Mouse (Mus musculus) bone marrow macrophage, adult 2 months (primary cell): ENCODE measurements around the gene Dnmbp. TPM values are rescaled to one million over a fixed set of nuclear protein-coding genes. Genes with fewer than 3 reads are reported as not detected.
A peak's percentile ranks its signal among the peaks of the same experiment; 100 is the strongest.

Experiments used
- H3K27ac ChIP-seq: 2 replicates; pipeline ENCODE4 v1.5.1; 2012; ENCODE audit warnings: low read depth, low read length; ENCODE audit not compliant: insufficient read depth
- H3K4me1 ChIP-seq: 2 replicates; pipeline ENCODE4 v1.6.1; 2012; ENCODE audit warnings: low read length; ENCODE audit not compliant: control insufficient read depth, insufficient read depth
- H3K4me3 ChIP-seq: 2 replicates; pipeline ENCODE4 v1.5.1; 2012; ENCODE audit warnings: mild to moderate bottlenecking, low read length, moderate library complexity; ENCODE audit not compliant: insufficient read depth
- CTCF ChIP-seq: IDR thresholded peaks from 2 replicates; pipeline ENCODE4 v1.5.1; 2012; ENCODE audit warnings: low read depth, mild to moderate bottlenecking, low read length, moderate library complexity
- POLR2A ChIP-seq: IDR thresholded peaks from 2 replicates; pipeline ENCODE4 v1.6.1; 2012; ENCODE audit warnings: mild to moderate bottlenecking, low read depth, low read length, borderline replicate concordance
- polyA plus RNA-seq: library from polyadenylated mRNA; stranded (reverse); fragments of >200 nt; gene quantifications from 2 replicates; pipeline ENCODE4 v1.2.4, GENCODE M21; 2012; ENCODE audit not compliant: missing spikeins, insufficient read depth, insufficient read length

Dnmbp gene
- polyA plus RNA-seq = 10.2 and 13.5 TPM in 2 replicates

DNA sequence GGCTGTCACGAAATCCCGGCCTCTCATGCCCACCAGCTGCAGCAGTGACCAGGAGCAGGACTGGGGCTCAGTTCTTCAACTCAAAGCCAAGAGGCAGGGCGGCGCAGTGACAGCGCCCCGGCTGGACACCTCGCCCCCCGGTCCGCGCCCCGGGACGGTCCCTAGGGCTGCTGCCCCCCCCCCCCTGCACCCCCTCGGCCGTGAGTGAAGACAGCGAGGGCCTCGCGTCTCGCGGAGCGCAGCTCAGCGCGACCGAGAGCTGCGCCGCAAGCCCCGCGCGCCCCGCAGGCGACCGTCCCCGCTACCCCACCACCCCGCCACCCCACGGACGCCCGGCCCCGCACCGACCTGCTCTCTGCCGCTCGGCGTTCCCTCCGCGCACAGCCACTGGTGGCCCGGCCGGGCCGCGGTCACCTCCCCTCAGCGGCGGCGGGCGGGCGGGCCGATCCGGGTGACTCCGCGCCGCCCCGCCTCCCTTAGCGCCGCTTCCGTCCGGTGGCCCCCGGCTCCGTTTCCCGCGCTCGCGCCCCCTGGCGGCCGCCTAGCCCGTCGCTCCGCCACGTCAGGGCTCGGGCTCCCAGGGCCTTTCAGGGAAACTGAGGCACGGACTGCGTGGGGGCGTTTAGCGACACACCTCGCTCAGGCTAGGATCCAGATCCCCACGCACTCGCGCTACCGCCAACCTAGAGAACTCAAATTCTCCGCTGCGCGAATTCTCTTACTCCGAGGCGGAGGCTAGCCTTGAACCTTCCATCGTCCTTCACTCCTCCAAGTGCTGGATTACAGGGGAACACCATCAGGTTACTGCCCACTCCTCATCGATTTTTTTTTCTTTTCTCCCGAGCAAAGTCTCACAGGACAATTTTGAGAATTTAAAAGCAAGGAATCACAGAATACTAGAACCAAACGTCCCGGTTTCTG, at the start of gene Dnmbp:
Gene Dnmbp, minus strand, starts transcription at position 423 of the 921 bp plus-strand sequence.
- TF ChIP-seq POLR2A (no peak), CTCF (peak; percentile 56)
- H3K4me3 ChIP-seq = peak within 1 kb of the TSS; percentile 54
- no peak within 1 kb of the TSS for H3K27ac ChIP-seq
- H3K4me1 ChIP-seq = peaks cover 13% of the 10 kb centered on the region

DNA sequence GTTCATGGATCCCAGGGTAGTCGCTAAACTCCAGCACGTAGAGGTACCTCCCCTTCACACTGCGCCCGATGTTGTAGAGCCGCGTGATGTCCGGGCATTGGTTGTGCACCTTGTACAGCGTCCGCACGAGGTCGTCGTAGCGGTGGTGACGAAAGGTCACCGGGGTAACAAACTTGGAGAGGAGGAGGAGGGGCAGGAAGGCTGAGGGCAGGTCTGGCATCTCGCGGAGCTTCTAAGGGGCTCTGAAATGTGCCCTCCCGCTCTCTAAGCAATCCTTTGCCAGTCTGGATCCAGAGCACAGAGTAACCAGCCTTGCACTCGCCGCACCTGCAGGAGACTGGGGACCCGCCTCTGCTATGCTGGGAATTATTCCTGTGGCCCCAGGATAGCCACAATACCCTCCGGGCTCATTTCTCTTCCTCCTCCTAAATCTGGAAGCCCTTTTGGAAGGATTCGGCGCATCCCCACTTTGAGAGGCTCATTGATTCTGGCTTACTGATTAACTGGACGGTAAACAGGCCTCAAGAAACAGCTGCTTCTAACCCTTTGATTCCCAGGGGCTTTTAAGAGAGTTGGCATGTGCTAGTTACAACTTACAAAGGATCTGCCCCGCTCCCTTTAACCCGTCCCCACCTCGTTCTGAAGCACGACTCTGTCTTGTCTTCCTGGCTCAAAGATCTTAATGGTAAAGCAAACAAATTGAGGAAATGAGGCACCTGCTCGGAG, 46.2 kb upstream of the Dnmbp start, which contains the start of gene Cpn1:
Gene Cpn1, minus strand, starts transcription at position 488 of the 726 bp plus-strand sequence.
- H3K4me1 ChIP-seq = no peaks in the 10 kb centered on the region
- H3K27ac ChIP-seq = no peak within 1 kb of the TSS
- no peak within 1 kb of the TSS for H3K4me3 ChIP-seq
- no peak for TF ChIP-seq CTCF
- no peak for TF ChIP-seq POLR2A

DNA sequence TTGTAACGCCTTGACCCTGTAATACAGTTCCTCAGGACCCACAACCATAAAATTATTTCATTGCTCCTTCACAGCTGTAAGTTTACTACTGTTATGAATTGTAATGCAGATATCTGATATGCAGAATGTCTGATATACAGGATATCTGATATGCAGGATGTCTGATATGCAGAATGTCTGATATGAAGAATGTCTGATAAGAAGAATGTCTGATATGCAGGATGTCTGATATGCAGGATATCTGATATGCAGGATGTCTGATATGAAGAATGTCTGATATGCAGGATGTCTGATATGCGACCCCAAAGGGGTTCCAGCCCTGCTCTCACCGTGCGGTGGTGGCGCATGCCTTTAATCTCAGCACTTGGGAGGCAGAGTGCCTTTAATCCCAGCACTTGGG, 42.0 kb upstream of the Dnmbp start:
- Histone ChIP-seq H3K27ac (no peak overlapping the region), H3K4me3 (no peak overlapping the region), H3K4me1 (no peaks in the 10 kb centered on the region)
- TF ChIP-seq CTCF (no peak), POLR2A (no peak)

DNA sequence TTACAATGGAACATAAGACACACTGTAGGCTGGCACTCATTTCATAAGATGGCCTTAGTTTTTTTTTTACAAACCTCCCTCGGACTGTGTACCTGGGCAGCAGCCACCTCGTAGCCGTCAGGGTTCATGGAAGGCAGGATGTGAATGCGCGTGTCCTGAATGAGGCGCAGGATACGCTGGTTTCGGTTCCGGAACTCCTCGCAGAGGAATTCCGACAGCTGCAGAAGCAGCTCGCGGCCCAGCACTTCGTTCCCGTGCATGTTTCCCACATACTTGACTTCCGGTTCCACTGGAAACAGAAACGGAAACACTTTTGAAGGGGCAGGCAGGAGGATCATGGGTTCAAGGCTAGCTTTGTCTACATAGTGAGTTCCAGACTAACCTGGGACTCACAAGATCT, 40.7 kb upstream of the Dnmbp start:
- H3K4me3 ChIP-seq = no peak overlapping the region
- TF ChIP-seq CTCF = no peak
- no peak for TF ChIP-seq POLR2A
- H3K4me1 ChIP-seq = no peaks in the 10 kb centered on the region
- H3K27ac ChIP-seq = no peak overlapping the region

DNA sequence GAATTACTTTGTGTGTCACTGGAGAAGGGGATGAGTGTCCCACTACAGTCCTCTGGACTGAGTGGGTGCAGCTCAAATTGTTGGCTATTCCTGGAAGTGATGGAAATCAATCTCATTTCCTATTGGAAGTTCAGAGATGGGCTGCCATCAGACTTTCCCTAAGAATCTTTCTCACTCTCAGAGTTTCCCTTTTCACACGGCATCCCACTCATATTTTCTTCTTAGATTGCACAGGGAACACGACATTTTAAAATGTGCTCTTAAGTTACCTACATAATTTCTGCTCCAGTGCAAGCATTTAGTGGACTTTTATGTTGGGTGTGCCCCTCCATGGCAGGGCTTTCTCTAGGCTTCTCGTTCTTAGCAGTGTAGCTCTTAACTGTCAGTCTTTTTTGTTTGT, 37.8 kb upstream of the Dnmbp start:
- TF ChIP-seq POLR2A = no peak
- no peak for TF ChIP-seq CTCF
- Histone ChIP-seq H3K4me1 (peaks cover 5% of the 10 kb centered on the region), H3K4me3 (no peak overlapping the region), H3K27ac (no peak overlapping the region)

DNA sequence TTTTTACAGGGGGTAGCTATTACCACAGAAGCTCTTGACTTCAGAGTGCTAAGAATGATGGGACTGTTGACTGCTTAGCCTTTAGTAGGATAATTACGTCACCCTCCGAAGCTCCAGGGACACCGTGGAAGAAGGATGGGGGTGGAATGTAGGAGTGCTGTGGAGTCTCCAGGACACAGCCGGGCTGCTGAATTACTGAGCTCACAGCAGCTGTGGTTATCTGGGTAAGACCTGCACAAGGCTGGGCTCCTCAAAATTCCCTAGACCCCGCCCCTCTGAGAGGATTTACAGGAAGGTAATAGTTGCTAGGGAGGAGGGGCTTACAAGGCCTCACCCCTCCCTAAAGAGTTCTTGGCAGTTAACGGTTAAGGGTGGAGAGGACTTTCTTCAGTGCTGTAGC, 36.7 kb upstream of the Dnmbp start:
- Histone ChIP-seq H3K4me3 (no peak overlapping the region), H3K4me1 (peaks cover 5% of the 10 kb centered on the region), H3K27ac (no peak overlapping the region)
- TF ChIP-seq CTCF = no peak
- TF ChIP-seq POLR2A = no peak

DNA sequence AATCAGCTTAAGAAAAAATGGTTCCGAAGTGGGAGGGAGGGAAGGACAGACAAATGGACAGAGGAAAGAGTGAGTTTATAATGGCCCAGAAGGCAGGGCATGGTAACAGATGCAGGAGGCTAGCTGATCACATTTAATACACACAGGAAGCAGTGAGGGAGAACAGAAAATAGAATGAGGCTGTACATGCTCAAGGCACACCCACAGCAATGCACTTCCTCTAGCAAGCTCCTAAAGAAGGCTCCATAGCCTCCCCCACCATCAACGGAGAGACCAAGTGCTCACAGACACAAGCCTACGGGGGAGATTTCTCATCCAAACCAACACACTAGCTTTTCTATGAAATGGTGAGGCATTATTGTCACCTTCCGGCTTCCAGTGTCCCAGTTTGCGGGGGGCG, 34.2 kb upstream of the Dnmbp start:
- no peak overlapping the region for H3K4me3 ChIP-seq
- no peak overlapping the region for H3K27ac ChIP-seq
- H3K4me1 ChIP-seq = peaks cover 5% of the 10 kb centered on the region
- TF ChIP-seq CTCF (no peak), POLR2A (no peak)

DNA sequence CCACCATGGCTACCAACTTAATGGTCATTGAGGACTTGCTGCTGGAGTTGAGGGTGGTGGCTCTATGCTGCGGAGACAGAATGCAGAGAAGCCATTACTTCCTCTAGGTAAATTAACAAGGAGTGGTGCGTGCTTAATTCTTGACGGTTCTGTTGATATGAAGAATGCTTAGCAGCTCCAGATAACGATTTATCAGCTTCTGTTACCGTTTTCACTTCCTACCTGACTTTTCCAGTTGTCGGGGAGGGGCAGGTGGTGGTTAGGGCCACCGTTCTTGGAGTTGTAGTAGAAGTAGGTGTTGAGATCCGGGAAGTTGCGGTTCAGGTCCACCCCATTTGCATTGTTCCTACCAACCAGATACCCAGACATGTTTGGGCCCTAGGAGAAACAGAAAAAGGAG, 33.7 kb upstream of the Dnmbp start:
- Histone ChIP-seq H3K4me1 (peaks cover 5% of the 10 kb centered on the region), H3K27ac (no peak overlapping the region), H3K4me3 (no peak overlapping the region)
- no peak for TF ChIP-seq CTCF
- no peak for TF ChIP-seq POLR2A

DNA sequence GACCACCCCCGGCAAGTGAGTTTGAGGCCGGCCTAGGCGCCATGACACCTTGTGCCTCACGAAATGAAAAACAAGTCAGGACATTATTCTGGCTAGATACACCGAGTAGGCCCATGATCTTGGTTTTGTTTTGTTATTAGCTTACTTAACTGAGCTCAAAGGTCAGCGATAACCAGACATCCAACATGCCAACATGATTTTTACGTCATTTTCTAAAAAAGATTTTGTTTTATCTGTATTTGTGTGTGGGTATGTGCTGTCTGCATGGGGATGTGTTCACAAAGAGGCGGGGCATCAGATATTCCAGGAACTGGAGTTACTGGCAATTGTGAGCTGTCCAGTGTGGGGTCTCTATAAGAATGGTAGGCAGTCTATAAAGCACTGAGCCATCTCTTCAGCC, 32.1 kb upstream of the Dnmbp start:
- TF ChIP-seq CTCF (no peak), POLR2A (no peak)
- Histone ChIP-seq H3K4me1 (peaks cover 5% of the 10 kb centered on the region), H3K4me3 (no peak overlapping the region), H3K27ac (no peak overlapping the region)

DNA sequence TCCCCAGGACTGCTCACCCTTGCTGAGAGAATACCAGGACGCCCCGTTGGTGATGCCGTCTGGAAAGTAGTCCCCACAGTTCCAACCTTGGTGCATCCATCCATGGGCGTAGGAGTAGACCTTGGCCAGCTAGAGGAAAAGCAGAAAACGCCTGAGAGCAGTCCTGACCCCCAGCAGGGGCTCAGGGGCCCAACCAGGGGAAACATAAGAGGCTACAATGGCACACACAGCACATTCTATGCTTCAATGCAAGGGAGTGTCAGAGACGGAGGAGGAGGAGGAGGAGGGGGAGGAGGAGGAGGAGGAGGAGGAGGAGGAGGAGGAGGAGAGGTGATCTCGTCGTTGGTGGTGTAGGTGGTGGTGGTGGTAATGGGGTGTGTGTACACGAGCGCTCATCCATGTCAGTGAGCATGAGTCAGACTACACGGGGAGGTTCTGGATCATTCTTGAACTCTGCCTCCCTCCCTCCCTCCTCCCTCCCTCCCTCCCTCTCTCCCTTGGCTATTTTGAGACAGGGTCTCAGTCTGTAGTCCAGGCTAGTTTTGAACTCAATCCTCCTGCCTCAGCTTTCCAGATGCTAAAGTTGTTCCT, 28.5 kb upstream of the Dnmbp start:
- TF ChIP-seq POLR2A (no peak), CTCF (no peak)
- Histone ChIP-seq H3K4me1 (peaks cover 15% of the 10 kb centered on the region), H3K4me3 (no peak overlapping the region), H3K27ac (no peak overlapping the region)

DNA sequence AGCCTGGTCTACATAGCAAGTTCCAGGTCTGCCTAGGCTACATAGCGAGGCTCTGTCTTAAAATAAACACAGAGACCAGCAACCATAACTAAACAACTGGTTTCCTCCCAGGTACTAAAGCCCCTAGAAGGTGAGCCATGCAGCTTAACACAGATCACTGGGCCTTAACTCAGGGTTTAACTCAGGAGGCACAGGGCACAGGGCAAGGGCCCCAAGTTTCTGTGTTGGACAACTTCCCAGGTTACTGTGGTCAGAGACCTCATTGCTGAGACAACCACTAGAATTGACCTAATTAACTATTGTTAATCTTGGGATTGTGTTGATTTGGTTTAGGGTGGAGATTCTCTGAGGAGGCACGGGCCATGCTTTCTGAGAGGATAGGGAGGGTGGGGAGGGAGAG, 26.5 kb upstream of the Dnmbp start:
- peaks cover 15% of the 10 kb centered on the region for H3K4me1 ChIP-seq
- H3K4me3 ChIP-seq = no peak overlapping the region
- TF ChIP-seq CTCF (no peak), POLR2A (no peak)
- no peak overlapping the region; the same call in 1 of the 2 replicates for H3K27ac ChIP-seq
